Mouse (Mus musculus) embryonic facial prominence, embryonic 14.5 days (tissue): ENCODE measurements at regions not wholly inside any gene's neighbourhood (a gene's known extent, or its start where the extent isn't known, plus 50 kb on each side); places are given as distances from the start of the nearest gene placed in this dataset.

ENCODE experiments used
- ATAC-seq: fragments of 200-750 bp; cut with Nextera tagmentation; 2 replicates; pipeline ENCODE4 v1.8.0; 2017; ENCODE audit warnings: low read depth, moderate number of reproducible peaks, moderate TSS enrichment
- DNase-seq: peaks from one replicate; pipeline ENCODE4 v3.0.0-alpha.2; 2015; ENCODE audit warnings: low spot score
- H3K27ac ChIP-seq: fragments of 300-500 bp; sonication (generic); replicated peaks from 2 replicates; pipeline ENCODE4 v1.5.1; 2014; ENCODE audit warnings: low read depth, mild to moderate bottlenecking, low read length, moderate library complexity
- H3K27me3 ChIP-seq: fragments of 300-500 bp; sonication (generic); replicated peaks from 2 replicates; pipeline ENCODE4 v1.6.1; 2014; ENCODE audit warnings: low read length; ENCODE audit not compliant: control insufficient read depth, insufficient read depth
- H3K36me3 ChIP-seq: fragments of 300-500 bp; sonication (generic); 2 replicates; pipeline ENCODE4 v1.6.1; 2014; ENCODE audit warnings: low read length, mixed read lengths; ENCODE audit not compliant: control insufficient read depth, insufficient read depth
- H3K4me1 ChIP-seq: fragments of 300-500 bp; sonication (generic); 2 replicates; pipeline ENCODE4 v1.6.1; 2014; ENCODE audit warnings: antibody characterized with exemption, low read length; ENCODE audit not compliant: control insufficient read depth, insufficient read depth
- H3K4me2 ChIP-seq: fragments of 300-500 bp; sonication (generic); 2 replicates; pipeline ENCODE4 v1.6.1; 2014; ENCODE audit warnings: low read depth, mild to moderate bottlenecking, low read length, moderate library complexity, mixed read lengths
- H3K4me3 ChIP-seq: fragments of 300-500 bp; sonication (generic); 2 replicates; pipeline ENCODE4 v1.5.1; 2014; ENCODE audit warnings: low read depth, mild to moderate bottlenecking, low read length
- H3K9ac ChIP-seq: fragments of 300-500 bp; sonication (generic); 2 replicates; pipeline ENCODE4 v1.6.1; 2014; ENCODE audit warnings: low read depth, mild to moderate bottlenecking, low read length, moderate library complexity, mixed read lengths
- H3K9me3 ChIP-seq: fragments of 300-500 bp; sonication (generic); 2 replicates; pipeline ENCODE4 v1.6.1; 2016; ENCODE audit warnings: low read length; ENCODE audit not compliant: control insufficient read depth
- WGBS: fragments of 180-500 bp; shearing (Covaris S2); extraction: QIAGEN DNeasy Blood & Tissue Kit; methylation state at CpG from one replicate; pipeline ENCODE4 v1.1.7; 2014; 5-methylcytosine and 5-hydroxymethylcytosine counted together

GRCm38 (mm10) chr8:8360586-8360985, 300.5 kb downstream of the Efnb2 start:
- Histone ChIP-seq H3K4me1 (no peaks in the 10 kb centered on the region), H3K4me3 (no peak overlapping the region), H3K9me3 (no peaks in the 10 kb centered on the region), H3K27me3 (no peaks in the 10 kb centered on the region), H3K27ac (no peak overlapping the region), H3K4me2 (no peak overlapping the region), H3K9ac (no peak overlapping the region), H3K36me3 (no peaks in the 10 kb centered on the region)
- ATAC-seq: no peak
- DNase-seq: no peak

- no peak for ATAC-seq
- H3K36me3 ChIP-seq: no peaks in the 10 kb centered on the region
- no peak overlapping the region for H3K9ac ChIP-seq
- no peaks in the 10 kb centered on the region for H3K4me1 ChIP-seq
- H3K9me3 ChIP-seq: no peaks in the 10 kb centered on the region
- no peak overlapping the region for H3K27ac ChIP-seq
- H3K4me3 ChIP-seq: no peak overlapping the region
- no peaks in the 10 kb centered on the region for H3K27me3 ChIP-seq
- 89% methylated on average over 4 of the region's 4 CpGs for WGBS
- no peak overlapping the region for H3K4me2 ChIP-seq
- DNase-seq: no peak
Observed at GRCm38 (mm10) chr8:8354977-8355376, 306.1 kb downstream of the Efnb2 start.

GRCm38 (mm10) chr8:8344661-8345060, 316.4 kb downstream of the Efnb2 start:
- DNase-seq (no peak), ATAC-seq (no peak)
- no peak overlapping the region for H3K4me2 ChIP-seq
- no peaks in the 10 kb centered on the region for H3K4me1 ChIP-seq
- no peaks in the 10 kb centered on the region for H3K9me3 ChIP-seq
- H3K27ac ChIP-seq: no peak overlapping the region
- no peak overlapping the region for H3K9ac ChIP-seq
- no peak overlapping the region for H3K4me3 ChIP-seq
- no peaks in the 10 kb centered on the region for H3K36me3 ChIP-seq
- no peaks in the 10 kb centered on the region for H3K27me3 ChIP-seq
- 59% methylated on average over 2 of the region's 2 CpGs for WGBS

GRCm38 (mm10) chr8:8335256-8335972, 325.6 kb downstream of the Efnb2 start:
- no peak overlapping the region for H3K4me2 ChIP-seq
- 63% methylated on average over 19 of the region's 19 CpGs for WGBS
- H3K4me1 ChIP-seq: peaks cover 12% of the 10 kb centered on the region
- no peaks in the 10 kb centered on the region for H3K36me3 ChIP-seq
- DNase-seq (peak; percentile 45), ATAC-seq (no peak)
- no peak overlapping the region for H3K4me3 ChIP-seq
- no peak overlapping the region for H3K27ac ChIP-seq
- no peaks in the 10 kb centered on the region for H3K27me3 ChIP-seq
- no peaks in the 10 kb centered on the region for H3K9me3 ChIP-seq
- no peak overlapping the region for H3K9ac ChIP-seq

GRCm38 (mm10) chr8:8334515-8334914, 326.5 kb downstream of the Efnb2 start:
- no peak for DNase-seq
- no peak overlapping the region for H3K4me2 ChIP-seq
- peaks cover 12% of the 10 kb centered on the region for H3K4me1 ChIP-seq
- no peak overlapping the region for H3K9ac ChIP-seq
- H3K4me3 ChIP-seq: no peak overlapping the region
- H3K36me3 ChIP-seq: no peaks in the 10 kb centered on the region
- ATAC-seq: no peak
- no peak overlapping the region for H3K27ac ChIP-seq
- H3K9me3 ChIP-seq: no peaks in the 10 kb centered on the region
- no peaks in the 10 kb centered on the region for H3K27me3 ChIP-seq
- 69% methylated on average over 7 of the region's 7 CpGs for WGBS

GRCm38 (mm10) chr8:8331249-8331648, 329.8 kb downstream of the Efnb2 start:
- Histone ChIP-seq H3K4me1 (peaks cover 22% of the 10 kb centered on the region), H3K9me3 (no peaks in the 10 kb centered on the region), H3K9ac (no peak overlapping the region), H3K27ac (no peak overlapping the region), H3K4me2 (no peak overlapping the region), H3K4me3 (no peak overlapping the region), H3K36me3 (no peaks in the 10 kb centered on the region), H3K27me3 (no peaks in the 10 kb centered on the region)
- ATAC-seq: no peak
- peak; percentile 85 for DNase-seq
- 36% methylated on average over 7 of the region's 7 CpGs for WGBS

- Histone ChIP-seq H3K9me3 (no peaks in the 10 kb centered on the region), H3K4me2 (no peak overlapping the region), H3K27ac (no peak overlapping the region), H3K4me3 (no peak overlapping the region), H3K4me1 (peaks cover 26% of the 10 kb centered on the region), H3K9ac (no peak overlapping the region), H3K27me3 (no peaks in the 10 kb centered on the region), H3K36me3 (no peaks in the 10 kb centered on the region)
- ATAC-seq: 0 out of 2 replicates have a peak, but pooled peaks have one; percentile 60
- 19% methylated on average over 7 of the region's 7 CpGs for WGBS
- peak; percentile 71 for DNase-seq
Observed at GRCm38 (mm10) chr8:8328010-8328666, 332.9 kb downstream of the Efnb2 start.

- Histone ChIP-seq H3K27me3 (no peaks in the 10 kb centered on the region), H3K36me3 (no peaks in the 10 kb centered on the region), H3K4me1 (peaks cover 25% of the 10 kb centered on the region), H3K9me3 (no peaks in the 10 kb centered on the region), H3K9ac (no peak overlapping the region), H3K4me2 (no peak overlapping the region), H3K4me3 (no peak overlapping the region), H3K27ac (no peak overlapping the region)
- DNase-seq: peak; percentile 51
- no peak for ATAC-seq
- WGBS: 35% methylated on average over 16 of the region's 16 CpGs
Observed at GRCm38 (mm10) chr8:8326066-8326834, 334.8 kb downstream of the Efnb2 start.
